25 mouse cellular contexts compared by ENCODE assay signal in the genomic region with DNA sequence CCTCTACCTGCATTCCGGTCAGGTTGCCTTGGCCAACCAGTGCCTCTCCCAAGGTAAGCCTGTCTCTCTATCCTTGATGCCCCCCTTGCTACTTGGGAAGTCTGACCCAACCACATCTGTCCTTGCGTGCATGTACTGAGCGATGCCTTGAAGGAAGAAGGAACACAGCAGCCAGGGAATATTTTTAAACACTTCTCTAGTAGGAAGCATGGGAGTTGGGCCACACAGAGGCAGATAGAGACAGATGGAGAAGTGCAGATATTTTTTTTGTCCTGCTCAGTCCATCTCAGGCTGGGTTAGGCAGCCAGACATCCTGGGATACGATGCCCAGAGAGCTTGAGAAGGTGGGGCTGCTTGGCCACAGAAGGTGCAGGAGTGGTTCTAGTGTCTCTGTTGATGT. TPM values are rescaled to one million over a fixed set of nuclear protein-coding genes. Genes with fewer than 3 reads are reported as not detected.
DNase-seq lines count a peak whose midpoint lies in the region; ATAC-seq and TF ChIP-seq lines count a peak whose summit lies in the region.
"Had no signal": no experiment of that assay in that cellular context is flagged by ENCODE, and none has a peak within 500 bp of the region (broad histone marks: within the 10 kb centered on the region; RNA-seq: fewer than 3 reads in every experiment).

No protein-coding gene starts in this region.

- peaks cover 17% of the 10 kb centered on the region for H3K4me1 ChIP-seq in midbrain, embryonic 10.5 days
- H3K4me1 ChIP-seq in midbrain, embryonic 15.5 days: no peaks in the 10 kb centered on the region
- no peaks in the 10 kb centered on the region for H3K4me1 ChIP-seq in neural tube, embryonic 13.5 days (replicated peaks)
- H3K4me1 ChIP-seq in neural tube, embryonic 15.5 days: no peaks in the 10 kb centered on the region
- H3K4me1 ChIP-seq: embryonic facial prominence, embryonic 10.5 days; embryonic facial prominence, embryonic 12.5 days; forebrain, embryonic 13.5 days had no signal

- no peak overlapping the region for H3K4me2 ChIP-seq in midbrain, embryonic 15.5 days
- no peak overlapping the region for H3K4me2 ChIP-seq in neural tube, embryonic 13.5 days
- no peak overlapping the region for H3K4me2 ChIP-seq in neural tube, embryonic 15.5 days
- H3K4me2 ChIP-seq: embryonic facial prominence, embryonic 12.5 days; forebrain, embryonic 13.5 days had no signal

- peak; percentile 71 for ATAC-seq in frontal cortex, adult (ENCODE audit: low TSS enrichment)
- ATAC-seq in midbrain, embryonic 15.5 days (replicated peaks): no peak
- ATAC-seq in neural tube, embryonic 13.5 days (ENCODE audit: low read depth): no peak
- ATAC-seq in neural tube, embryonic 15.5 days (ENCODE audit: low FRiP score): no peak
- ATAC-seq: activated CD4-positive, CD25-positive, alpha-beta regulatory T cell, adult 4 months; CD4-positive, CD25-positive, alpha-beta regulatory T cell, adult 4 months; forebrain, embryonic 13.5 days; Patski had no signal

- peaks cover 57% of the 10 kb centered on the region for H3K36me3 ChIP-seq in midbrain, embryonic 10.5 days
- peaks cover 30% of the 10 kb centered on the region; the same call in 1 of the 2 replicates for H3K36me3 ChIP-seq in midbrain, embryonic 15.5 days (replicated peaks)
- peaks cover 80% of the 10 kb centered on the region for H3K36me3 ChIP-seq in neural tube, embryonic 13.5 days
- peaks cover 58% of the 10 kb centered on the region for H3K36me3 ChIP-seq in neural tube, embryonic 15.5 days

- no peak for DNase-seq in frontal cortex, postnatal 25 days (ENCODE audit: low spot score in 2 of 2)
- DNase-seq in left cerebral cortex, adult 2 months (ENCODE audit: extremely low spot score in 1 of 2, low spot score in 2 of 2): no peak
- no peak for DNase-seq in left cerebral cortex, adult 11 months (ENCODE audit: low spot score)
- no peak for DNase-seq in midbrain, embryonic 10.5 days (ENCODE audit: low spot score)
- DNase-seq: adrenal gland, adult 8-10 months; adrenal gland, postnatal 14 days; adrenal gland, postnatal 36 days; B cell, adult 2 months; cerebellum, adult 11-12 months; cerebellum, adult 2 months; cerebellum, adult 9-10 months; cerebellum, postnatal 10 days; cerebellum, postnatal 25 days had no signal

- H3K27ac ChIP-seq in left cerebral cortex, adult 2 months: 0 out of 2 replicates have a peak overlapping the region, but pooled peaks have one; percentile 6
- 0 out of 2 replicates have a peak overlapping the region, but pooled peaks have one; percentile 9 for H3K27ac ChIP-seq in midbrain, embryonic 10.5 days (replicated peaks)
- H3K27ac ChIP-seq in midbrain, embryonic 15.5 days: no peak overlapping the region
- peak overlapping the region; percentile 24; the same call in 1 of the 2 replicates for H3K27ac ChIP-seq in neural tube, embryonic 13.5 days (replicated peaks)
- H3K27ac ChIP-seq in neural tube, embryonic 15.5 days (replicated peaks): no peak overlapping the region
- H3K27ac ChIP-seq: embryonic facial prominence, embryonic 10.5 days; embryonic facial prominence, embryonic 12.5 days; forebrain, embryonic 13.5 days had no signal

- 95% methylated on average over 4 of the region's 4 CpGs for whole genome bisulfite sequencing in midbrain, embryonic 10.5 days
- WGBS in midbrain, embryonic 15.5 days: 90% methylated on average over 4 of the region's 4 CpGs
- WGBS in neural tube, embryonic 13.5 days: 93% methylated on average over 4 of the region's 4 CpGs
- WGBS in neural tube, embryonic 15.5 days: 88% methylated on average over 4 of the region's 4 CpGs

- no peak overlapping the region for H3K9ac ChIP-seq in midbrain, embryonic 15.5 days
- H3K9ac ChIP-seq in neural tube, embryonic 13.5 days: no peak overlapping the region
- H3K9ac ChIP-seq in neural tube, embryonic 15.5 days (replicated peaks): no peak overlapping the region
- H3K9ac ChIP-seq: embryonic facial prominence, embryonic 12.5 days; forebrain, embryonic 13.5 days had no signal

- H3K4me3 ChIP-seq in left cerebral cortex, adult 2 months: no peak overlapping the region
- no peak overlapping the region for H3K4me3 ChIP-seq in midbrain, embryonic 10.5 days
- H3K4me3 ChIP-seq in midbrain, embryonic 15.5 days: no peak overlapping the region
- H3K4me3 ChIP-seq in neural tube, embryonic 13.5 days: no peak overlapping the region
- no peak overlapping the region for H3K4me3 ChIP-seq in neural tube, embryonic 15.5 days (replicated peaks)
- H3K4me3 ChIP-seq: embryonic facial prominence, embryonic 10.5 days; embryonic facial prominence, embryonic 12.5 days; forebrain, embryonic 13.5 days had no signal

- H3K27me3 ChIP-seq in midbrain, embryonic 10.5 days (ENCODE audit: low read depth, poor library complexity, severe bottlenecking): no peaks in the 10 kb centered on the region
- H3K27me3 ChIP-seq in midbrain, embryonic 15.5 days (replicated peaks): no peaks in the 10 kb centered on the region
- H3K27me3 ChIP-seq in neural tube, embryonic 13.5 days: no peaks in the 10 kb centered on the region
- H3K27me3 ChIP-seq in neural tube, embryonic 15.5 days (replicated peaks): no peaks in the 10 kb centered on the region
- H3K27me3 ChIP-seq: CH12.LX; embryonic facial prominence, embryonic 12.5 days; forebrain, embryonic 13.5 days; Patski had no signal

- TF ChIP-seq CTCF in left cerebral cortex, adult 2 months (IDR thresholded peaks at IDR 0.05): no peak

- intact Hi-C loops in left cerebral cortex, adult 2 months (cut with DNase I): no loop called here

- no peaks in the 10 kb centered on the region for H3K9me3 ChIP-seq in midbrain, embryonic 10.5 days (replicated peaks)
- no peaks in the 10 kb centered on the region for H3K9me3 ChIP-seq in midbrain, embryonic 15.5 days
- H3K9me3 ChIP-seq in neural tube, embryonic 13.5 days: no peaks in the 10 kb centered on the region
- H3K9me3 ChIP-seq in neural tube, embryonic 15.5 days (replicated peaks): no peaks in the 10 kb centered on the region
- H3K9me3 ChIP-seq: embryonic facial prominence, embryonic 10.5 days; embryonic facial prominence, embryonic 12.5 days; forebrain, embryonic 13.5 days; G1E had no signal

RNA-seq across cellular contexts. Expression of a gene that starts 42.0 kb away (rescaled TPM):
- total RNA-seq in left cerebral cortex, adult 2 months (2021): 1 to 10 TPM; 3.7 to 4.3 TPM
- polyA plus RNA-seq in midbrain, embryonic 10.5 days (2016; fragmentation: Nextera tagmentation; extraction: Ambion mirVana): 3.9 and 6.2 TPM in 2 replicates
- polyA plus RNA-seq in midbrain, embryonic 15.5 days (2015; fragmentation: Nextera tagmentation; extraction: Ambion mirVana): 4.4 and 4.9 TPM in 2 replicates
- polyA plus RNA-seq in neural tube, embryonic 13.5 days (2015; fragmentation: Nextera tagmentation; extraction: Ambion mirVana): 2.4 and 3.8 TPM in 2 replicates
- 3.5 and 4.4 TPM in 2 replicates for polyA plus RNA-seq in neural tube, embryonic 15.5 days (2015; fragmentation: Nextera tagmentation; extraction: Ambion mirVana)

RNA-seq across cellular contexts. Expression of a gene that starts 42.5 kb away (rescaled TPM):
- total RNA-seq in left cerebral cortex, adult 2 months (2021): 10 to 100 TPM; 25.9 to 27.0 TPM
- 129 and 141 TPM in 2 replicates for polyA plus RNA-seq in midbrain, embryonic 10.5 days (2016; fragmentation: Nextera tagmentation; extraction: Ambion mirVana)
- polyA plus RNA-seq in midbrain, embryonic 15.5 days (2015; fragmentation: Nextera tagmentation; extraction: Ambion mirVana): 69.0 and 70.6 TPM in 2 replicates
- polyA plus RNA-seq in neural tube, embryonic 13.5 days (2015; fragmentation: Nextera tagmentation; extraction: Ambion mirVana): 86.4 and 96.5 TPM in 2 replicates
- 65.8 and 71.6 TPM in 2 replicates for polyA plus RNA-seq in neural tube, embryonic 15.5 days (2015; fragmentation: Nextera tagmentation; extraction: Ambion mirVana)

Comparison
In these comparisons a context has a peak if more than half of its experiments do, and no peak if none do; other contexts are left out.
1. H3K27ac ChIP-seq: peak in left cerebral cortex, adult 2 months (single experiment), midbrain, embryonic 10.5 days (single experiment) and neural tube, embryonic 13.5 days (single experiment); none in midbrain, embryonic 15.5 days (single experiment) and neural tube, embryonic 15.5 days (single experiment).